In genomic region chr13:45294691-45295090, GRCm38 (mm10) we compare ENCODE assay signal across 18 mouse cellular contexts.
"Had no signal": no experiment of that assay in that cellular context is flagged by ENCODE, and none has a peak within 500 bp of the region (broad histone marks: within the 10 kb centered on the region; RNA-seq: fewer than 3 reads in every experiment).

No protein-coding gene starts in this region.

- H3K9me3 ChIP-seq: midbrain, embryonic 10.5 days; midbrain, embryonic 12.5 days; neural tube, embryonic 13.5 days; neural tube, embryonic 15.5 days had no signal

- H3K27ac ChIP-seq: midbrain, embryonic 10.5 days; midbrain, embryonic 12.5 days; neural tube, embryonic 13.5 days; neural tube, embryonic 15.5 days had no signal

- H3K4me3 ChIP-seq: midbrain, embryonic 10.5 days; midbrain, embryonic 12.5 days; myocyte; neural tube, embryonic 13.5 days; neural tube, embryonic 15.5 days had no signal

- DNase-seq: lung, adult 18-20 months; lung, embryonic 14.5 days; lung, postnatal 10 days; lung, postnatal 4 days; midbrain, embryonic 14.5 days; retina, postnatal 1 day; right cerebral cortex, adult 18-20 months; right cerebral cortex, postnatal 25 days; right cerebral cortex, postnatal 4 days; spleen, adult 18-20 months; thymus, adult 2 months; thymus, postnatal 25 days; thymus, postnatal 4 days had no signal

- H3K9ac ChIP-seq: lung, embryonic 14.5 days; midbrain, embryonic 12.5 days; neural tube, embryonic 13.5 days; neural tube, embryonic 15.5 days had no signal

- H3K4me1 ChIP-seq: midbrain, embryonic 10.5 days; midbrain, embryonic 12.5 days; neural tube, embryonic 15.5 days had no signal

- H3K4me2 ChIP-seq: lung, embryonic 14.5 days; midbrain, embryonic 12.5 days; neural tube, embryonic 13.5 days; neural tube, embryonic 15.5 days had no signal

- H3K27me3 ChIP-seq: midbrain, embryonic 12.5 days; neural tube, embryonic 13.5 days; neural tube, embryonic 15.5 days had no signal

- H3K36me3 ChIP-seq: midbrain, embryonic 10.5 days; midbrain, embryonic 12.5 days; neural tube, embryonic 13.5 days; neural tube, embryonic 15.5 days had no signal
